In genomic region chr6:50684646-50685415, GRCm38 (mm10) we compare ENCODE assay signal across 10 mouse cellular contexts. TPM values are rescaled to one million over a fixed set of nuclear protein-coding genes. Genes with fewer than 3 reads are reported as not detected.
A peak's percentile ranks its signal among the peaks of the same experiment; 100 is the strongest.
DNase-seq lines count a peak whose midpoint lies in the region; ATAC-seq lines count a peak whose summit lies in the region.
"Had no signal": no experiment of that assay in that cellular context is flagged by ENCODE, and none has a peak within 500 bp of the region (broad histone marks: within the 10 kb centered on the region; RNA-seq: fewer than 3 reads in every experiment).

No protein-coding gene starts in this region.

- 0 out of 2 replicates have a peak, but pooled peaks have one; percentile 42 for ATAC-seq in common myeloid progenitor, adult 5-6 weeks (replicated peaks; ENCODE audit: low read depth, poor library complexity, severe bottlenecking)
- peak; percentile 82 for ATAC-seq in stomach, embryonic 15.5 days (ENCODE audit: insufficient read depth, low FRiP score, low read depth)

- H3K9ac ChIP-seq in stomach, embryonic 15.5 days: no peak overlapping the region

- H3K4me1 ChIP-seq in stomach, embryonic 15.5 days: 0 out of 2 replicates have a peak, but pooled peaks cover 4% of the 10 kb centered on the region

- H3K4me2 ChIP-seq in stomach, embryonic 15.5 days: no peak overlapping the region

- H3K36me3 ChIP-seq in stomach, embryonic 15.5 days: no peaks in the 10 kb centered on the region

- DNase-seq in frontal cortex, adult 2 months (ENCODE audit: extremely low spot score in 1 of 2, low spot score in 1 of 2): peak; percentile 5 to 66
- no peak for DNase-seq in frontal cortex, postnatal 14 days (ENCODE audit: low spot score in 2 of 2)
- DNase-seq in lung, adult 18-20 months: peak; percentile 7 to 49
- DNase-seq in lung, postnatal 14 days: no peak
- DNase-seq in thymus, adult 18-20 months: no peak
- no peak for DNase-seq in embryo, embryonic 10.5 days (ENCODE audit: low spot score)

- H3K27ac ChIP-seq in stomach, embryonic 15.5 days: peak overlapping the region; percentile 23; the same call in 1 of the 2 replicates

- H3K27me3 ChIP-seq in stomach, embryonic 15.5 days (replicated peaks): peaks cover 3% of the 10 kb centered on the region; the same call in 1 of the 2 replicates

- H3K9me3 ChIP-seq in stomach, embryonic 15.5 days: no peaks in the 10 kb centered on the region

- WGBS in stomach, embryonic 15.5 days: 41% methylated on average over 7 of the region's 7 CpGs

- H3K4me3 ChIP-seq in stomach, embryonic 15.5 days (replicated peaks): no peak overlapping the region

RNA-seq across cellular contexts. Expression of gene Npvf, which starts 30.6 kb away (rescaled TPM):
- 0.16 TPM in 1 of 2 replicates, not detected in the other for polyA plus RNA-seq in frontal cortex, adult 2 months (2012; rRNA removed)
- total RNA-seq in common myeloid progenitor, adult 5-6 weeks (2017): not detected in 2 replicates
- not detected in 2 replicates for polyA plus RNA-seq in stomach, embryonic 15.5 days (2015; fragmentation: Nextera tagmentation; extraction: Ambion mirVana)
- total RNA-seq: gastrocnemius, adult 18-20 months; left cerebral cortex, adult 8-10 months had no signal

Comparison
In these comparisons a context has a peak if more than half of its experiments do, and no peak if none do; other contexts are left out.
1. DNase-seq: peak in frontal cortex, adult 2 months (2 of 2) and lung, adult 18-20 months (2 of 2); none in frontal cortex, postnatal 14 days (0 of 2), lung, postnatal 14 days (single experiment), thymus, adult 18-20 months (0 of 2) and embryo, embryonic 10.5 days (single experiment).